Mouse (Mus musculus) forebrain, embryonic 15.5 days (tissue): ENCODE measurements around the gene Slc6a1. TPM values are rescaled to one million over a fixed set of nuclear protein-coding genes. Genes with fewer than 3 reads are reported as not detected.

Experiments
- ATAC-seq: fragments of 200-750 bp; cut with Nextera tagmentation; replicated peaks from 2 replicates; pipeline ENCODE4 v1.8.0; 2017; ENCODE audit warnings: mild to moderate bottlenecking, moderate TSS enrichment, moderate library complexity
- H3K27ac ChIP-seq: fragments of 300-500 bp; sonication (generic); replicated peaks from 2 replicates; pipeline ENCODE4 v1.5.1; 2015; ENCODE audit warnings: mild to moderate bottlenecking, inconsistent platforms
- H3K27me3 ChIP-seq: fragments of 300-500 bp; sonication (generic); 2 replicates; pipeline ENCODE4 v1.6.1; 2015; ENCODE audit warnings: inconsistent platforms
- H3K36me3 ChIP-seq: fragments of 300-500 bp; sonication (generic); 2 replicates; pipeline ENCODE4 v1.6.1; 2015; ENCODE audit warnings: mild to moderate bottlenecking, inconsistent platforms
- H3K4me1 ChIP-seq: fragments of 300-500 bp; sonication (generic); 2 replicates; pipeline ENCODE4 v1.6.1; 2015; ENCODE audit warnings: inconsistent platforms
- H3K4me2 ChIP-seq: fragments of 300-500 bp; sonication (generic); replicated peaks from 2 replicates; pipeline ENCODE4 v1.6.1; 2015; ENCODE audit warnings: mild to moderate bottlenecking, inconsistent platforms
- H3K4me3 ChIP-seq: fragments of 300-500 bp; sonication (generic); 2 replicates; pipeline ENCODE4 v1.5.1; 2015; ENCODE audit warnings: mild to moderate bottlenecking, inconsistent platforms
- H3K9ac ChIP-seq: fragments of 300-500 bp; sonication (generic); replicated peaks from 2 replicates; pipeline ENCODE4 v1.6.1; 2015; ENCODE audit warnings: mild to moderate bottlenecking, inconsistent platforms
- H3K9me3 ChIP-seq: fragments of 300-500 bp; sonication (generic); 2 replicates; pipeline ENCODE4 v1.6.1; 2016; ENCODE audit warnings: inconsistent platforms
- WGBS: fragments of 180-500 bp; shearing (Covaris S2); methylation state at CpG from one replicate; pipeline ENCODE4 v1.1.7; 2015; ENCODE audit warnings: mixed read lengths; 5-methylcytosine and 5-hydroxymethylcytosine counted together
- polyA plus RNA-seq: library from polyadenylated mRNA; unstranded; fragments of >200 nt; fragmentation: Nextera tagmentation; extraction: Ambion mirVana; gene quantifications from 2 replicates; pipeline ENCODE4 v1.2.1, GENCODE M21; 2015

The Slc6a1 gene
- polyA plus RNA-seq, 1 experiment from 2014 or later, result 98.4 TPM

DNA sequence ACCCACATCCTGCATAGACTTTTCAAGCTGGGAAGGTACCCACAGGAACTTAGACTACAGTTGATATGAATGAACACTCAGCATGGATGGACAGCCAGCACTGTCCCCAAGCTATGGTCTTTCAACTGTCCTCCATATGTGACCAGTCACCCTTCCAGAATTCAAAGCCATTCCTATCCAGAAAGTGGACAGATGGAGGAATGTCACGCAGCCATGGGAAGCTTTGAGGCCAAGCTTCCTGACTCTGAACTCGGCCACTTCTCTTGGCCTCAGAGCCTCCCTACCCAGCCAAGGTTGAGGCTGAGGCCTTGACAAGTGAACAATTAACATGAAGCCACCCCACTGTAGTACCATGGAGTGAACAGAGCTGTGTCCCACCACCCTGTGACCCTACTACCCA is 12.8 kb upstream of the Slc6a1 start:
- Histone ChIP-seq H3K4me1 (peaks cover 27% of the 10 kb centered on the region), H3K36me3 (no peaks in the 10 kb centered on the region), H3K4me3 (no peak overlapping the region), H3K27me3 (no peaks in the 10 kb centered on the region), H3K9me3 (no peaks in the 10 kb centered on the region), H3K9ac (no peak overlapping the region), H3K4me2 (no peak overlapping the region), H3K27ac (no peak overlapping the region)
- 85% methylated on average over 2 of the region's 2 CpGs for WGBS
- no peak for ATAC-seq

GRCm38 (mm10) chr6:114270799-114271198 is 11.6 kb upstream of the Slc6a1 start:
- Histone ChIP-seq H3K4me3 (no peak overlapping the region), H3K4me1 (peaks cover 25% of the 10 kb centered on the region), H3K9ac (no peak overlapping the region), H3K27ac (no peak overlapping the region), H3K36me3 (no peaks in the 10 kb centered on the region), H3K27me3 (no peaks in the 10 kb centered on the region), H3K9me3 (no peaks in the 10 kb centered on the region), H3K4me2 (no peak overlapping the region)
- WGBS, result 54% methylated on average over 5 of the region's 5 CpGs
- no peak for ATAC-seq

- Histone ChIP-seq H3K9ac (no peak overlapping the region), H3K27ac (peak overlapping the region; percentile 85), H3K4me2 (no peak overlapping the region), H3K36me3 (no peaks in the 10 kb centered on the region), H3K4me1 (peaks cover 25% of the 10 kb centered on the region), H3K4me3 (no peak overlapping the region), H3K9me3 (no peaks in the 10 kb centered on the region), H3K27me3 (no peaks in the 10 kb centered on the region)
- WGBS, result 71% methylated on average over 15 of the region's 15 CpGs
- no peak for ATAC-seq
Measured at GRCm38 (mm10) chr6:114272279-114272678, 10.2 kb upstream of the Slc6a1 start.

- H3K9me3 ChIP-seq, result no peaks in the 10 kb centered on the region
- peaks cover 25% of the 10 kb centered on the region for H3K4me1 ChIP-seq
- H3K27ac ChIP-seq, result peak overlapping the region; percentile 85
- WGBS, result 36% methylated on average over 14 of the region's 14 CpGs
- H3K36me3 ChIP-seq, result no peaks in the 10 kb centered on the region
- peak; percentile 70 for ATAC-seq
- no peak overlapping the region for H3K4me3 ChIP-seq
- no peak overlapping the region for H3K4me2 ChIP-seq
- no peaks in the 10 kb centered on the region for H3K27me3 ChIP-seq
- H3K9ac ChIP-seq, result no peak overlapping the region
Measured at GRCm38 (mm10) chr6:114273997-114274728, 8.3 kb upstream of the Slc6a1 start.

DNA sequence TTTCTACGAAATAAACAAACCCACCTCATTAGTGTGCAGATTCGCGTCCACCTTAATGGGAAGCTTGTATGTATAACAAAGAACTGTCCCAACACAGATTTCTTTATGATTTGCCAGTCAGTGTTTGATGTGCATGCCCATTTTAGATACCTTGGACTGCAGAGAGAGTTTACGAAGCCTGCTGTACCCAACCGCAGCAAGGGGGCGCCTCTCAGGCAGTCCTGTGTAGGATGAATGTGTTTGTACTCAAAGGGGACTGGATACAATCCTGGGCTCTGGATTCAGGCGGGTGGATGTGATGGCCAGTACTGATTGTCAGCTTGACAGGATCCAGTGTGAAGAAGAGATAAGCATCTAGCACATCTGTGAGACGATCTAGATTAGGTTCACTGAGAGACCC is 6.6 kb upstream of the Slc6a1 start:
- Histone ChIP-seq H3K9ac (no peak overlapping the region), H3K4me1 (peaks cover 25% of the 10 kb centered on the region), H3K4me2 (no peak overlapping the region), H3K27me3 (no peaks in the 10 kb centered on the region), H3K36me3 (no peaks in the 10 kb centered on the region), H3K27ac (no peak overlapping the region), H3K9me3 (no peaks in the 10 kb centered on the region), H3K4me3 (no peak overlapping the region)
- 42% methylated on average over 8 of the region's 8 CpGs for WGBS
- no peak for ATAC-seq

GRCm38 (mm10) chr6:114283278-114283770 is 889 bp downstream of the Slc6a1 start:
- H3K9me3 ChIP-seq, result no peaks in the 10 kb centered on the region
- peak overlapping the region; percentile 83 for H3K27ac ChIP-seq
- H3K4me3 ChIP-seq, result peak overlapping the region; percentile 59
- H3K4me1 ChIP-seq, result peaks cover 47% of the 10 kb centered on the region
- WGBS, result 7% methylated on average over 8 of the region's 8 CpGs
- H3K36me3 ChIP-seq, result no peaks in the 10 kb centered on the region
- H3K27me3 ChIP-seq, result no peaks in the 10 kb centered on the region
- no peak for ATAC-seq
- peak overlapping the region; percentile 70 for H3K9ac ChIP-seq
- peak overlapping the region; percentile 53 for H3K4me2 ChIP-seq

DNA sequence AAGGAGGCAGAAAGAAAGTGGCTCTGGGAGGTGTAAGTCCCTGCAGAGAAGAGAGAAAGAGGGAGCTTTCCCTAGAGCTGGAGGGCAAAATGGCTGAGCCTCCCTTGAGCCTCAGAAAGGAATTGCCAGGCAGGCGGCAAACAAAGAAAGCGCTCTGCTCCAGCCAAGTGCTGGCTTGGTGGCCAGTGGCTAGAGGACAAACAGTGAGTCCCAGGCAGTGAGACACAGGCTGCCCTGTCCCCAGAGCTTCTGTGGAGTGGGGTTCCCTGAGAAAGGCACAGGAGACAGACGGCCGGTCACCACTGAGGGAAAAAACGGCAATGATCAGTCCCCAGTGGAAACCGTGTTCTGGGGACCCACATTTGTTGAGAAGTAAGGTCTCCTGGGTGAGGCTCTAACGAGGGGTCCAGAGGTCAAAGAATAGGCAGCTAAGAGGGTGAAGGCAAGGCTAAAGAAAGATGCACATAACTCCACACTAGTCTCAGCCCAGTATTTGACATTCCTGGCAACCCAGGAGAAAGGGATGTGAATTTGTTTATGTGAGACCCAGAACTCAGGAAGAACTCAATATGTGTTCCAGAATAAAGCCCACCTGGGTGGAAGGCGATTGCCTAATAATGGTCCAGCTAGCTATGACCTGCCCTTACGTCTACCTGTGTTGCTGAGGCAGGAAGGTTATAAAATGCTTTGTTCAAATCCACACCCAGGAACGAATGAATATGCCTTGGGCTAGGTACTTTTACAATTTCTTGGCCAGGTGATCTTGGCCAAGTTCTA is 1.7 kb downstream of the Slc6a1 start:
- 36% methylated on average over 10 of the region's 10 CpGs for WGBS
- no peak for ATAC-seq
- Histone ChIP-seq H3K9me3 (no peaks in the 10 kb centered on the region), H3K36me3 (no peaks in the 10 kb centered on the region), H3K9ac (peak overlapping the region; percentile 70), H3K4me3 (peak overlapping the region; percentile 59), H3K4me1 (peaks cover 53% of the 10 kb centered on the region), H3K27me3 (no peaks in the 10 kb centered on the region), H3K4me2 (peak overlapping the region; percentile 53), H3K27ac (peak overlapping the region; percentile 83)

- 0 out of 2 replicates have a peak overlapping the region, but pooled peaks have one; percentile 17 for H3K9ac ChIP-seq
- ATAC-seq, result no peak
- peaks cover 66% of the 10 kb centered on the region for H3K4me1 ChIP-seq
- H3K9me3 ChIP-seq, result no peaks in the 10 kb centered on the region
- H3K4me2 ChIP-seq, result peak overlapping the region; percentile 53
- H3K36me3 ChIP-seq, result no peaks in the 10 kb centered on the region
- H3K4me3 ChIP-seq, result peak overlapping the region; percentile 59; the same call in 1 of the 2 replicates
- no peaks in the 10 kb centered on the region for H3K27me3 ChIP-seq
- peak overlapping the region; percentile 38 for H3K27ac ChIP-seq
- 36% methylated on average over 4 of the region's 4 CpGs for WGBS
Measured at GRCm38 (mm10) chr6:114285424-114285823, 3.0 kb downstream of the Slc6a1 start.

DNA sequence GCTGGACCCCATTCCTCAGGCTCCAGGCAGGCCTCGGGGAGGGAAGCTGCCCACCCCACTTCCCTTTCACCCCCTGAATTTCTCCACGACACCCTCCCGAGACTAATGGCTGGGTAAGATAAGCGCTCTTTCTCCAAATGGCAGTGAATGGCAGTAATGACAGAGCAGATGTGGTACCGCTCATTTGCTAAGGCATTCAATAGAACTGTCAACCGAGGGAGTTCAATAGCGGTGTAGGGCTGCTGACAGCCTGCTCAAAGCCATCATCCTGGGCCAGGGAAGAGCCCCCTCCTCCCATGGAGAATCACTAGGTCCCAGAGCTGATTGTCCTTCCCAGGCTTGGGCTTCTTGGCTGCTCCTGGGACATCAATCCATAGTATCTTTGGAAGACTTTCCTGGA is 6.7 kb downstream of the Slc6a1 start:
- Histone ChIP-seq H3K4me1 (peaks cover 97% of the 10 kb centered on the region), H3K36me3 (no peaks in the 10 kb centered on the region), H3K27me3 (no peaks in the 10 kb centered on the region), H3K4me2 (peak overlapping the region; percentile 30), H3K9me3 (no peaks in the 10 kb centered on the region), H3K4me3 (no peak overlapping the region), H3K27ac (peak overlapping the region; percentile 91), H3K9ac (0 out of 2 replicates have a peak overlapping the region, but pooled peaks have one; percentile 8)
- 5% methylated on average over 7 of the region's 7 CpGs for WGBS
- peak; percentile 83 for ATAC-seq

DNA sequence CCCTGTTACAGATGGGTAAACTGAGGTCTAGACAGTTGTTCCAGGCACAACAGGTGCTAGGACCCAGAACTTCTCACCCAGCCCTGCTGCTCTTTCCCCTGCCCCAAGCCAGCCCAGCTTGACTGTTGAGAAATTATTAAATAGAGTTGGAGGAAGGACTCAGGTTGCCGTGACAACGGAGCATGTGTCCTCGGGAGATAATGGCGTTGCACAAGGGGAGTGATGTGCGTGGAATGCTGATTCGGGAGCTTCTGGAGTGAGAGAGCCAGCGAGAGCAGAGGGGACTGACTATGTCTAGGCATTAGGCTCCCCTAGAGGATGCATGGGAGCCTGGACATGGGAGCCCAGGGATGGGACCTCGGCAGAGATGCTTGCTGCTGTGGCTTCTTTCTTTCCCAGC is 7.7 kb downstream of the Slc6a1 start:
- H3K9ac ChIP-seq, result no peak overlapping the region
- H3K4me1 ChIP-seq, result peaks cover 97% of the 10 kb centered on the region
- H3K27me3 ChIP-seq, result no peaks in the 10 kb centered on the region
- peak; percentile 68 for ATAC-seq
- no peaks in the 10 kb centered on the region for H3K9me3 ChIP-seq
- H3K4me3 ChIP-seq, result no peak overlapping the region
- no peaks in the 10 kb centered on the region for H3K36me3 ChIP-seq
- H3K4me2 ChIP-seq, result peak overlapping the region; percentile 30
- 10% methylated on average over 8 of the region's 8 CpGs for WGBS
- H3K27ac ChIP-seq, result peak overlapping the region; percentile 91

- H3K4me1 ChIP-seq, result peaks cover 97% of the 10 kb centered on the region
- H3K4me2 ChIP-seq, result no peak overlapping the region
- H3K4me3 ChIP-seq, result no peak overlapping the region
- H3K27ac ChIP-seq, result peak overlapping the region; percentile 91
- ATAC-seq, result no peak
- H3K9ac ChIP-seq, result no peak overlapping the region; the same call in 1 of the 2 replicates
- 41% methylated on average over 4 of the region's 4 CpGs for WGBS
- no peaks in the 10 kb centered on the region for H3K27me3 ChIP-seq
- H3K36me3 ChIP-seq, result no peaks in the 10 kb centered on the region
- no peaks in the 10 kb centered on the region for H3K9me3 ChIP-seq
Measured at GRCm38 (mm10) chr6:114290929-114291328, 8.5 kb downstream of the Slc6a1 start.

GRCm38 (mm10) chr6:114291396-114291795 is 9.0 kb downstream of the Slc6a1 start:
- no peaks in the 10 kb centered on the region for H3K36me3 ChIP-seq
- peak overlapping the region; percentile 91 for H3K27ac ChIP-seq
- no peaks in the 10 kb centered on the region for H3K27me3 ChIP-seq
- H3K4me1 ChIP-seq, result peaks cover 97% of the 10 kb centered on the region
- WGBS, result 33% methylated on average over 5 of the region's 5 CpGs
- H3K9ac ChIP-seq, result no peak overlapping the region; the same call in 1 of the 2 replicates
- no peak overlapping the region for H3K4me3 ChIP-seq
- no peak for ATAC-seq
- no peak overlapping the region for H3K4me2 ChIP-seq
- H3K9me3 ChIP-seq, result no peaks in the 10 kb centered on the region
